Mouse (Mus musculus) natural killer cell, adult 2 months (primary cell): ENCODE results near the gene Olfr575.

Source experiments
- DNase-seq, 2 experiments: peaks; one replicate each; pipeline ENCODE4 v3.0.0; 2022; ENCODE audit warnings: low spot score in 2 of 2

The Olfr575 gene

GRCm38 (mm10) chr7:102958593-102958992, at the start of gene Olfr575:
Gene Olfr575 (minus strand): TSS chr7:102958775.
- no peak for DNase-seq

- no peak for DNase-seq
Measured at GRCm38 (mm10) chr7:102989224-102989623, 30.6 kb upstream of the Olfr575 start, which contains the start of gene Olfr578. Gene Olfr578 (minus strand): TSS chr7:102989324.

GRCm38 (mm10) chr7:102975843-102976242, 17.3 kb upstream of the Olfr575 start, which contains the start of gene Olfr577:
Gene Olfr577 (minus strand): TSS chr7:102975943.
- no peak for DNase-seq

- no peak for DNase-seq
Measured at GRCm38 (mm10) chr7:102974399-102974798, 15.8 kb upstream of the Olfr575 start.

GRCm38 (mm10) chr7:102962360-102962759, 3.8 kb upstream of the Olfr575 start, which contains the start of gene Olfr576:
Gene Olfr576 (plus strand): TSS chr7:102962660.
- DNase-seq, result no peak

GRCm38 (mm10) chr7:102958137-102958536, 438 bp downstream of the Olfr575 start:
- no peak for DNase-seq

GRCm38 (mm10) chr7:102950732-102951131, 7.8 kb downstream of the Olfr575 start:
- DNase-seq, result no peak

GRCm38 (mm10) chr7:102948167-102948566, 10.4 kb downstream of the Olfr575 start, which contains the start of gene Olfr574:
Gene Olfr574 (plus strand): TSS chr7:102948467.
- DNase-seq, result no peak

- no peak for DNase-seq
Measured at GRCm38 (mm10) chr7:102943417-102943816, 15.2 kb downstream of the Olfr575 start.

- no peak for DNase-seq
Measured at GRCm38 (mm10) chr7:102942475-102942874, 16.1 kb downstream of the Olfr575 start, which contains the start of gene Olfr573-ps1. Gene Olfr573-ps1 (minus strand): TSS chr7:102942575.

GRCm38 (mm10) chr7:102927105-102927504, 31.5 kb downstream of the Olfr575 start:
- DNase-seq, result no peak

GRCm38 (mm10) chr7:102924109-102924508, 34.5 kb downstream of the Olfr575 start, which contains the start of gene Olfr572:
Gene Olfr572 (plus strand): TSS chr7:102924409.
- DNase-seq, result no peak

- no peak for DNase-seq
Measured at GRCm38 (mm10) chr7:102919632-102920031, 38.9 kb downstream of the Olfr575 start.

GRCm38 (mm10) chr7:102917032-102917875, 41.3 kb downstream of the Olfr575 start, which contains the start of gene Olfr571:
Gene Olfr571 (minus strand): TSS chr7:102917536.
- no peak for DNase-seq

- DNase-seq, result no peak
Measured at GRCm38 (mm10) chr7:102916405-102916804, 42.2 kb downstream of the Olfr575 start.

GRCm38 (mm10) chr7:102915261-102915660, 43.3 kb downstream of the Olfr575 start:
- no peak for DNase-seq
